Mouse (Mus musculus) cortical plate, adult 2 months (tissue): ENCODE data around the gene Grin2d. TPM values are rescaled to one million over a fixed set of nuclear protein-coding genes. Genes with fewer than 3 reads are reported as not detected.
"Not testable (repeated sequence)": the region's sequence is repeated elsewhere in the genome, so short reads cannot be mapped to it uniquely, and the experiment has no call there.

Experiments
- H3K27ac ChIP-seq: fragments of 200-500 bp; 2 replicates; pipeline ENCODE4 v1.5.1; 2012; ENCODE audit warnings: low read length, control low read depth, inconsistent platforms; ENCODE audit not compliant: insufficient read depth
- H3K4me1 ChIP-seq: fragments of 200-500 bp; 2 replicates; pipeline ENCODE4 v1.6.1; 2011; ENCODE audit warnings: low read length; ENCODE audit not compliant: control insufficient read depth, insufficient read depth
- H3K4me3 ChIP-seq: fragments of 200-500 bp; 2 replicates; pipeline ENCODE4 v1.5.1; 2011; ENCODE audit warnings: mild to moderate bottlenecking, low read length, control low read depth; ENCODE audit not compliant: insufficient read depth
- CTCF ChIP-seq: fragments of 200-500 bp; IDR thresholded peaks from 2 replicates; pipeline ENCODE4 v1.5.1; 2011; ENCODE audit warnings: mild to moderate bottlenecking, control low read depth, low read length; ENCODE audit not compliant: insufficient read depth; ENCODE audit errors: extremely low read depth
- POLR2A ChIP-seq: fragments of 200-500 bp; IDR thresholded peaks from 2 replicates; pipeline ENCODE4 v1.6.1; 2011; ENCODE audit warnings: mild to moderate bottlenecking, low read length, control low read depth; ENCODE audit not compliant: insufficient read depth; ENCODE audit errors: extremely low read depth
- polyA plus RNA-seq: library from polyadenylated mRNA; depleted of rRNA; stranded (reverse); fragments of >200 nt; gene quantifications from 2 replicates; pipeline ENCODE4 v1.2.3, GENCODE M21; 2012; rRNA removed

Grin2d gene
- polyA plus RNA-seq: 9.0 and 10.0 TPM in 2 replicates

DNA sequence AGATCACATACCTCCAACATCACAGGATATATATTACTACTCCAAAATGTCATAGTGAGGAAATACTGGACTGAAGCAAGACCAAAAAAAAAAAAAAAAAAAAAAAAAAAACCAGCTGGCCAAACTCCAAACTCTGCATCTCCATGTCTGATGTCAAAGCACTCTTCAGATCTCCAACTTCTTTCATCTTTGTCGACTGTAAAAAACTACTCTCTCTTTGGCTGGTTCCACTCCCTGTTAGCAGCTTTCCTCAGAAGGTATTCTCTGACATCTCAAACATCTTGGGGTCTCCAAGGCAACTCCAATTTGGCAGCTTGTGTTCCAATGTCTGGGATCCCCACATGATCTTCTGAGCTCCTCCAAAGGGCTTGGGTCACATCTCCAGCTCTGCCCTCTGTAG lies at the start of gene Grin2d:
Gene Grin2d, minus strand, starts transcription at position 101 of the 400 bp plus-strand sequence.
- H3K4me3 ChIP-seq, H3K27ac ChIP-seq, H3K4me1 ChIP-seq: not testable (repeated sequence)

DNA sequence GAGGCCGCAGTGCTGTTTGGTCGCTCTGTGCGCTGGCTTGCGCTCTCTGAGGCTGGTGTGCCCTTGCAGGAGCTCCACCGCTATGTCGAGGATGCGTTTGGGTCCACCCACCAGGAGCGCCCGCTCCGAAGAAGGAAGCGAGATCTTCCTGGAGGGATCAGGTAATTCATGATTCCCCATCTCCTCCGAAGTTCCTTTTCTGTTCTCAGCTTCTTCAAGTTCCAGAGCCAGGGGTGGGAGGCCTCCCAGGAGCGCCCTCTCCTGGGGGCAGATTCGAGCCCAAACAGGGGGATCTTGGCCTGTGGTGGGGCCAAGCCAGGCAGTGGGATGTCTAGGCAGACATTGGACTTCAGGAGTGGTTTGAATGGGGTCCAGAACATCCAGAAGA lies 46.2 kb upstream of the Grin2d start:
- TF ChIP-seq POLR2A: no peak
- TF ChIP-seq CTCF: no peak
- Histone ChIP-seq H3K27ac (no peak overlapping the region), H3K4me3 (no peak overlapping the region), H3K4me1 (no peaks in the 10 kb centered on the region)

DNA sequence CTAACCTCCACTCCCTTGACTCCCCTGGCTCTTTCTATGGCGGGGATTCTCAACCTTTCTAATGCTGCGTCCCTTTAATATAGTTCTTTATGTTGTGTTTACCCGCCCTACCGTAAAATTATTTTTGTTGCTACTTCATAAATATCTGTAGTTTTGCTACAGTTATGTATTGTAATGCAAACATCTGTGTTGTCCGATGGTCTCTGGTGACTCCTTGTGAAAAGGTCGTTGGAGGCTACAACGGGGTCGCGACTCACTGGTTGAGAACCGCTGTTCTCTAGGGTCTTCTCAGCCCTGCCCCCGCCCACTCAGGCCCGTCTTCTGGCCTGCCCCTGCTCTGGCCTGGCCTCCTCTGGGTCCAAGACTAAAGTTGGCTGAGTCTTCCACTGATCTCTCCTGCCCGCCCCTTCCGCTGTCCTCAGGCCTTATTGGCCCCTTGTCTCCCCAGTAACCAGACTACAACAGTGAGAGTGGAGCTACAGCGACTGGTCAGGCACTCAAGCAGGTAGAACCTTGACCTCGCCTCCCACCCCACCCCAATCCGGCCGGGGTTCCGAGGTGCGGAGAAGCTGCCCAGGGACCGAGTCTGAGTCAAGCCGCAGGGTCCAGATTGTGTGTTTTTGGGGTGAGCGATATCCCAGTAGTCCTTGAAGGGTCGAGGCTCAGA lies 45.7 kb upstream of the Grin2d start, which contains the start of gene Ccdc114:
Gene Ccdc114, plus strand, starts transcription at position 311 of the 667 bp plus-strand sequence.
- peak within 1 kb of the TSS; percentile 54 for H3K4me3 ChIP-seq
- TF ChIP-seq CTCF (no peak), POLR2A (no peak)
- no peaks in the 10 kb centered on the region for H3K4me1 ChIP-seq
- H3K27ac ChIP-seq: peak within 1 kb of the TSS; percentile 33

DNA sequence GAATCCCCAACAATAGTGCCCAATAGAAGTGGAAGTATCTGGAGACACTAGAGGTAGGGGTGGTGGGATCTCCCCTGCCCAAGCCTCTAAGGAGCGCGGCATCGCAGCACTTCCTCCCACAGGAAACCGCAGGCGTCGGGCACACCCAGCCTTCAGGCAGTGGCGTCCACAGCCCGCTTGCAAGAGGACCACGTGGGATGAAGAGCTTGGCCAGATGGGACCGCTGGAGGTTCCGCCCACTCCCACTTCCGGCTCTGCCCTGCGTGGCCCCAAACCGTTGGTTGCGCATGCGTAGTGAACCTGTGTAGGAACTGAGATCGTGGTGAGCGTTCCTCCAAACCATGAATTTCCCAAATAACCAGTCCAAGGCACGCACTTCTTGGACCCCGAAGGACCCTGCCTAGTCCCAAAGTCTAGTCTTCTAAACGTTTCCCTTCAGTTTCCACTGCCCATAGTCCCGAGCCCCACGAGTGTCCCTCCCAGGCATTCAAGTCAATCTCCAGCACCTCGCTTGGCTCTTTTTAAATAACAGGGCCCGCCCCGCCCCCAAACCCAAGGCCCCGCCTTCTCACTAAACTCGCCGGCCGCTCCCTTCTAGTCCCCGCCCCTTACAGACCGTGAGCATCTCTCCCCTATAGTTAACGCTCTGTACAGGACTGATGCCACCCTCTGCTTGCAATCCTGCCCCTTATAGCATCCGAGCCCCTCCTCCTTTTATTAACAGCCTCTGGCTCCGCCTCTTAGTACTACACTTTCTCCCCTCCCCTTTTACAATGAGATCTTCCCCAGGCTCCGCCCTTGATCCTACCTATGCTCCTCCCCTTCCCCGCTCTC lies 45.0 kb upstream of the Grin2d start:
- Histone ChIP-seq H3K4me3 (peak overlapping the region; percentile 54), H3K27ac (peak overlapping the region; percentile 33), H3K4me1 (no peaks in the 10 kb centered on the region)
- TF ChIP-seq CTCF (no peak), POLR2A (peak; percentile 71)

DNA sequence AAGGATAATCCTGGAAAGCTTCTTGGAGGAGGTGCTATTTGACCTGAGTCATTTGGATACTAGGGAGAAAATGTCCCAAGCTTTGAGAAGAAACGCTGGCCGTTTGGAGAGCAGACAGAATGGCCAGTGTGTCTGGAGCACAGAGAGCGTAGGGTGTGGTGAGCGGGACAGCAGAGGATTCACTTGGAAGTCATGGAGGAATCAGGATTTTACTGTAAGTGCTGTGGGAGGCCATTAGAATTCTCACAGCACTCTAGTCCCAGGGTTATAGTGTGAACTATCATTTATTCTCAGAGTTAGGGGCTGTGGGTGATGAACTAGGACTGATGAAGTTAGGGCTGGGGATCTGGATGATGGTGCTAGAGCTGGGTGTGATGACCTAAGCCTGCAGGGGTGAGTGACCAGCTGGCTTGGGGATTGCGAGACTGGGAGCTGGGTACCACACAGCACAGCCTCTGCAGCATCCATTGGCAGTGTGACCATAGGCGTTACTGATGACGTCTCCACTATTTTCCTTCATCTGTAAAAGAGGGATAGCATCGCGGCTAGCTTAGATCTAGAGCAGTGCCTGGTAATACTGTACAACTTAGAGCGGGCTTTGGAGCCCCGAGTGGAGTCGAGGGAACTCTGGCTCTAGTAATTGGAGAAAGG lies 43.9 kb upstream of the Grin2d start:
- H3K4me1 ChIP-seq: peaks cover 3% of the 10 kb centered on the region; the same call in 1 of the 2 replicates
- H3K4me3 ChIP-seq: no peak overlapping the region
- TF ChIP-seq POLR2A (no peak), CTCF (no peak)
- H3K27ac ChIP-seq: no peak overlapping the region

DNA sequence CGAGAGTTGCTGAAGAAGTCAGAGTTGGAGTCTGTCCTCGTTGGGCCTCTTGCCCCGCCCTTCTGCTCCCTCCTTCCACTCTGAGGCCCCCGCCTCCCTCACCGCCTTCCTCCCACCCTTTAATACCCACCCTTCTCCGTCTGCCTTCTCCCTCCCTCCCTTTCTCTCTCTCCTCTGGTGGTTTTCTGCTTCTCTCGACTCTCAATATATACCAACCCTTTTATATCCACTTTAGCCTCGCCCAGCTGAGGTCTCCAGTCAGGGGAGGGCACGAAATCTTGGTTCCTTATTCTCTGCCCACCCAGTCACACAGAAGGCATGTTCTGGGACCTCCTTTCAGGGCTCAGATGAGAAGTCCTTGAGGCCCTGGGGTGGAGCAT lies 43.1 kb upstream of the Grin2d start, which contains the start of gene Emp3:
Gene Emp3, minus strand, starts transcription at position 163 of the 380 bp plus-strand sequence.
- TF ChIP-seq POLR2A (no peak), CTCF (no peak)
- peaks cover 5% of the 10 kb centered on the region; the same call in 1 of the 2 replicates for H3K4me1 ChIP-seq
- H3K27ac ChIP-seq: no peak within 1 kb of the TSS
- H3K4me3 ChIP-seq: no peak within 1 kb of the TSS

DNA sequence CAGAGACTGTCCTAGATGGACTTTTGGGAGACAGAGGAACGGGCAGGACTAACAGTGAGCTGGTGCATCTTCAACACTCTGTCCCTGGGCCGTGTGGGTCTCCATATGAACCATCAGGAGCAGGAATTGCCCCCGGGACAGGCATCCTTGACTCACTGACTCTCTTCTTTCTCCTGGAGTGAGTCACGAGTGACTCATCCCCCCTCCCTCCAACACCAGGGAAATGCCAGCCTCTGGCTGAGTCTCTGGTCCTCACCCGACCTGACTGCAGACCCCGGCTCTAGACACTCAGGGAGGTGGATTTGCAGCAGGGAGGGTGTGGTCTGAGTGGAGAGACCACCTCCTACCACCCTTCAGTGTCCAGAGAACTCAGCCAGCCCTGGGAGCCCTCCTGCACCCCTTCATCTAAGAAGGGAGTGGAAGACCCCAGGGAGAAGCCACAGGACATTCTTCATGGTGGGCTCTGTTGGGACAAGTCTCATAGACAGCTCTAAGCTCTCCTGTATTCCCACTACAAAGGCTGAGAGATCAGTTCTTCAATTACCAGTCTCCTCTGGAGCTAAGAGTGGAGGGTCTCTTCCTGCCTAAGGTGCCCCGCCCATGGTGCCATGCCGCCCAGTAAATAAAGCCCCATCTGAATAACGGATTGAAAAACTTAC lies 42.5 kb upstream of the Grin2d start:
- Histone ChIP-seq H3K4me3 (no peak overlapping the region), H3K27ac (no peak overlapping the region), H3K4me1 (peaks cover 7% of the 10 kb centered on the region; the same call in 1 of the 2 replicates)
- TF ChIP-seq CTCF (no peak), POLR2A (no peak)

DNA sequence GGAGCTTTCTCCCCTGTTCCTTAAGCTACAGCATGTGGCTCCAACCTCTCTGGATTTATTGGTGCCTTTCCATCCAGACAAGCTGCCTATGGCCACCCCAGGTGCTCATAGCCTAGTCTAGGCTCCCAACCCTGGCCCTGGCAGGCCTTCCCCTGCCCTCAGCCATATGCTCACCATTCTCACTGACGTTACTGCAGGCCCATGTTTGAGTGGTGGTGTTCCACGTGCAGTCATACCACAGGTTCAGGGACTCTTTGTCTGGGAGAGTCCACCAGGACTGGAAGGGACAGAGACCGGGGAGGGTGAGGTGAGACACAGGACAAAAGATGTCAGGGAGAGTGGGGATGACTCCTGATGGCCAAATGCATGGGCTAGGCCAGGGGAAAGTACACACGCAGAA lies 41.6 kb upstream of the Grin2d start:
- Histone ChIP-seq H3K4me1 (peaks cover 7% of the 10 kb centered on the region; the same call in 1 of the 2 replicates), H3K27ac (no peak overlapping the region), H3K4me3 (no peak overlapping the region)
- TF ChIP-seq POLR2A: no peak
- no peak for TF ChIP-seq CTCF

DNA sequence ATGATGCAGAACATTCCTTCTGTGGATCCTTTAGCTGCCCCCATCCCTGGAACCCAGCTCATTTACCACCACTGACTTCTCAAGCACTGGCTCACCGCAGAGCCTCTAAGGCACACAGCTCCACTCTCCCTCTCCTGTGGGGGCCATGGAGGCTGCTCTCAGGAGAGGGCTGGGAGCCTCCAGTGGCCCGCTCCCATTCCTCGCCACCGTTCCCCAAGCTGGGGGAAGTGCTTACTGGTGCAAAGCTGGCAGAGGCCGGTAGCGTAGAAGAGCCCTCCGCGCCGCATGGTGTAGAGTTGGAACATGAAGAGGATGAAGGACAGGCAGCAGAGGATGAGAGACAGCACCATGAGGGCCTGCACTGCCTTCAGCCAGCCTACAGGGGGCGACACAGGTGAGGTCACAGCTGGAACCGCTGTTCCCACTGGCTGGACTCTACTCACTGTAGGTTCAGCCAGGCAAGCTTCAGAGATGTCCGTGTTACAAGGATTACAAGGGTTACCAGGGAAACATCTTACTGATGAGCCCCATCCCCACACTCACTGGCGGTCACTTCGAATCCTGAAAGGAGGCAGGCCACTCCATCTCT lies 41.0 kb upstream of the Grin2d start:
- H3K27ac ChIP-seq: no peak overlapping the region

More for the DNA sequence above, 41.0 kb upstream of the Grin2d start:
- no peak overlapping the region for H3K4me3 ChIP-seq
- peaks cover 7% of the 10 kb centered on the region; the same call in 1 of the 2 replicates for H3K4me1 ChIP-seq
- TF ChIP-seq POLR2A (no peak), CTCF (peak; percentile 23; the same call in 1 of the 2 replicates)
